Mouse (Mus musculus) liver, postnatal 0 days (tissue): Measurements from ENCODE around the gene Zfp652.

Experiments used
- CTCF ChIP-seq: sonication (generic); IDR thresholded peaks from 2 replicates; pipeline ENCODE4 v1.5.1; 2016; ENCODE audit warnings: antibody characterized with exemption, low read depth
- EP300 ChIP-seq: IDR thresholded peaks from 2 replicates; pipeline ENCODE4 v1.6.1; 2016; ENCODE audit warnings: antibody characterized with exemption, low read depth, mild to moderate bottlenecking

DNA sequence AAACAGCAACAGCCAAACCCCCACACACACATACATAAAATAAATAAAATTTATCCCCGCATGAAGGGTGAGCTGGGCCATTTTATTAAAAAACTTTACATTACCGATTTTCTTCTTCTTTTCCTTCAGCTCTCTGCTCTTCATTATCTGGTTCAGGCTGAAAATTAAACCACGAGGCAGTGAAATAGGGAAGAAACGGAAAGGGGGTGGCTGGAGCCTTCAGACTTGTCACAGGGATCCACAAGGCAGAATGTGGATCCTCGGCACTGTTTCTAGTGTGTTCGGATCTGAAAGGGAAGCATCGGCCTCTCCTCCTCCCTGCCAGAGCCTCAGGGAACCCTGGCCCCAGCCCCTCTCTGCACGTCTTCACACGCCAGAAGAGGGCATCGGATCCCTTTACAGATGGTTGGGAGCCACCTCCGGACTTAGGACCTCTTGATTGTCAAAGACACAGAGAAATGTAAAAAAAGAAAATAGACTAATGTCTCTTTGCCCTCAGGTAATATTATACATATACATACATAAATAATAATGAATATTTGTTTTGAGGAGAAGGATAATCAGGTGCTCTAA, 25.3 kb upstream of the Zfp652 start:
- TF ChIP-seq CTCF (peak; percentile 67), EP300 (no peak)
